Mouse (Mus musculus) inflammation-experienced regulatory T-cells, adult 6 months (primary cell): ENCODE data around the gene Dync2li1. TPM values are rescaled to one million over a fixed set of nuclear protein-coding genes. Genes with fewer than 3 reads are reported as not detected.

ENCODE experiments used
- ATAC-seq: one replicate; pipeline ENCODE4 v1.8.0; 2017
- polyA plus RNA-seq, 3 experiments: library from polyadenylated mRNA; unstranded; fragments of 100-300 nt; shearing (Covaris generic); gene quantifications; one replicate each; pipeline ENCODE4 v1.2.1; 2017

Dync2li1 gene
- polyA plus RNA-seq, 3 experiments from 2014 or later = 0.79 to 1.9 (median 1.6) TPM

GRCm38 (mm10) chr17:84685286-84685685, 59.0 kb downstream of the Dync2li1 start:
- no peak for ATAC-seq

- no peak for ATAC-seq
Observed at GRCm38 (mm10) chr17:84687994-84688393, 61.7 kb downstream of the Dync2li1 start.

GRCm38 (mm10) chr17:84688834-84689233, 62.5 kb downstream of the Dync2li1 start:
- no peak for ATAC-seq

- no peak for ATAC-seq
Observed at GRCm38 (mm10) chr17:84689316-84689715, 63.0 kb downstream of the Dync2li1 start.

GRCm38 (mm10) chr17:84690111-84690510, 63.8 kb downstream of the Dync2li1 start:
- ATAC-seq = no peak

- ATAC-seq = no peak
Observed at GRCm38 (mm10) chr17:84693741-84694140, 67.4 kb downstream of the Dync2li1 start.

- no peak for ATAC-seq
Observed at GRCm38 (mm10) chr17:84696537-84696936, 70.2 kb downstream of the Dync2li1 start.

- peak; percentile 64 for ATAC-seq
Observed at GRCm38 (mm10) chr17:84698727-84699126, 72.4 kb downstream of the Dync2li1 start.

Other genes starting within 250 kb of the Dync2li1 start
- 100 to 1,000 TPM in 2 of 3 experiments, 10 to 100 TPM in 1; 19.3 to 113 (median 105) TPM for gene Thada, start 160.3 kb upstream of the Dync2li1 start, polyA plus RNA-seq
- gene Plekhh2, start 114.6 kb upstream of the Dync2li1 start, polyA plus RNA-seq = not detected
- not detected for gene Abcg8, start 49.8 kb downstream of the Dync2li1 start, polyA plus RNA-seq
- under 1 TPM in 1 of 3 experiments, not detected in 2; 0.49 TPM for gene Abcg5, start 56.5 kb downstream of the Dync2li1 start, polyA plus RNA-seq
- gene Lrpprc, start 164.3 kb downstream of the Dync2li1 start, polyA plus RNA-seq = 10 to 100 TPM in 2 of 3 experiments, 1 to 10 TPM in 1; 9.5 to 13.4 (median 11.6) TPM